Mouse (Mus musculus): ENCODE measurements around the gene Tnks1bp1.

The Tnks1bp1 gene

GRCm38 (mm10) chr2:85047596-85048167, at the start of gene Tnks1bp1:
Tnks1bp1 (plus strand) TSS chr2:85048022.
- peak; percentile 99 for DNase-seq

DNA sequence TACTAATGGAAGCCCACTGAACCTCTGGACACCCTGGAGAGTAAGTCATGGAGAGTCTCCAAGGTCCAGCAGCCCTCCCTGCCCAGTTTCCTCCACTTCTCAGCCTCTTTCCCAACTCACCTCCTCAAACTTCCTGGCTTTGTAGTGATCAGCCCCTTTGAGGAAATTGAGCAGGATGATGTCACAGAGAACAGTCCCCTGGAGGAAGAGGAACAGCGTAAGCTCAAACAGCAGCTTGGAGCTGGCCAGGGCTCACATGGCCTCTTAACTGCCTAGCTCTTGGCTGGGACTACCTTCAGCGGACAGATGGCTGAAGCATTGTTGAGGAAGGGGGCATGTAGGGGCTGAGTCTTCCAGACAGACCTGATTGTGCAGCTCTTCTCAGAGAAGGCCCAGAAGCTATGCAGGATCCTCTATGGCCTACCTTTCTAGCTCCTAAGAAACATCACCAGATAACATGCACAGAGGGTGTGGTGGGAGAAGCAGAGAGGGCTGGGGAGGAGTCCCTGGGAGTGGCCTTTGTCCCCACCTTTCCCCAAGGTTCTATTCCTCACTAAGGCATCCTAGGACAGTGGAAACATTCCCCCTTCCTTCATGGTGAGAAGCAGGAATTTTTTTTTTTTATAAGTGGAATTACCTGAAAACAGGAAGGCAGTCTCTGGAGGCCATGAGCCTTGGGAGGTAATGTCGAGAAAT, 48.2 kb upstream of the Tnks1bp1 start:
- peak in 1 of 2 experiments; percentile 2 for DNase-seq

- peak; percentile 20 to 57 for DNase-seq
Observed at GRCm38 (mm10) chr2:85001497-85001896, 46.3 kb upstream of the Tnks1bp1 start.

DNA sequence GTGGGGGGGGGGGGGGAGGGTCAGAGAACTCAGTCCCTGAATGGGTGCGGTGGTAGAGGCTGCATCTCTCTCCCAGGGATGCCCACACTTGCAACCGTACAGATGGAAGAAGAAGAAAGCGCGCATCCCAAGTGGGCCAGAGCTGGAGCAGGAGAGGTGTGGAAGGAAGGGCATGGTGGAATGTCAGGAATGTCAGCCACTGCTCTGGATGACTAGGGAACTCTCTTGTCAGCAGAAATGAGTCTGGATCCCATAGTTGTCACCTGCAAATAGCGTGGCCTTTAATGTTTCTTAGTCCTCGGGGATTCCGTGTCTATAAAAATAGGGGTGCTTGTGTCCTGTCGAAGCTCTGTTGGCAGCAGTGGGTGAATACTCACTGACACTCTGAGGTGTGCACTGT, 45.2 kb upstream of the Tnks1bp1 start:
- DNase-seq = no peak

DNA sequence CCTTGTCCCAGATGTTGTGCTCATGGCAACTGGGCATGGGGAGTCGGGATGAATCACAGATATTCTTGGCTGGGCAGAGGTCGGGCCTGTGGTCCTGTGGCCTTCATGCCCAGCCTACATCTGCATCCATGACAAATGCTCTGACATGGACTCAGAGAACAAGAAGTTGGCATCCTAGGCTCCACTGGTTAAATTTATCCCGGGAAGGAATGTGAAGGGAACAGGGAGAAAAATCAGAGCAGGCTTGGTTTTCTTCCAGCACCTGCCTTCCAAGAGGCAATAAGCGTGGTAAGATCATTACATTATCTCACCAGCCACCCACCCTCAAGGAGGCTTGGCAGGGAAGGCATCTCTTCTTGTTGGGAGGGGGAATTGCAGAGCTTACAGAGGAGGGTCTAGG, 43.5 kb upstream of the Tnks1bp1 start:
- DNase-seq = no peak

- no peak for DNase-seq
Observed at GRCm38 (mm10) chr2:85006600-85006999, 41.2 kb upstream of the Tnks1bp1 start.

DNA sequence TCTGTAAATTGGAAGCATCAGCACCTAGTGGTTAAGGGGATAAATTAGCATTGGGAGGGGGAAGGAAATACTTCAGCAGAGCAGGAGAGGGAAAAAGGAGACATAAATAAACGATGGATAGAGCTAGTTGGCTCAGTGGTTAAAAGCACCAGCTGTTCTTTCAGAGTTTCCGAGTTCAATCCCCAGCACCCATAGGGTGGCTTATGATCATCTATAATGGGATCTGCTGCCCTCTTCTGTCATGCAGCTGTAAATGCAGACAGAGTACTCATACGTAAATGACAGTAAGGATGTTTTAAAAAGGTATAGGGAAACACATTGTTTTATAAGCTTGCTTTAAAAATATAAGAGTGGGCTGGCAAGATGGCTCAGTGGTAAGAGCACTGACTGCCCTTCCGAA, 40.1 kb upstream of the Tnks1bp1 start:
- peak in 1 of 2 experiments; percentile 42 for DNase-seq

- DNase-seq = no peak
Observed at GRCm38 (mm10) chr2:85009212-85009611, 38.6 kb upstream of the Tnks1bp1 start.

DNA sequence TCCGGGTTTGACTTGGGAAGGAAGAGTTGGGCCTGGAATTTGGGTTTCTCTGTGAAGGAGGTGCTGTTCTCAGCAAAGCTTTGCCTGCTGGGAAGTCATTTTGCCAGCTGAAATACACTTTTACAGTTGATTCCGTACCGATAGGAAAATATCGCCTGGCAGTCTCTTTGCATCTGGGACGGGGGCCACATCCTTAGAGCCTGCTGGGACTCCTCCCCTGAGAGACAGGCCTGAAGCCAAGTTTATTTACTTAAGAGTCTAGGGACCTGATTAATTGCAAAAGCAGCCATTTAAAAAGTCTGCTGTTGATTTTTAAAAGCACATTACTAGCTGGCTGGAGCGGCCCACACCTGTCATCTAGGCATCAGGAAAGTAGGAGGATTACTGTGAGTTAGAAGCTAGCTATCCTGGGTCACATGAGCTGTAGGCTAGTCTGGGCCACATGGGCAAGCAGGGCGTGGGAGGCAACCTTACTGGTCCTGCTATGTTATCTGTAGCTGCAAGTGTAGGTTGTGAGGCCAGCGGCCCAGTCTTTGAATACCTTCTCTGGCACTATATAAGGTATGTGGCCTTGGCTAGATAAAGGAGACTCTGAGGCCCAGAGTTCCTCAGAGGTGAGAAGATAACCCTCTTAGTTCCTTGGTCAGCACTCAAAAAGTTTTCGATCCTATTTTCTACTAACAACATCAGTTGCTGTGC, 35.8 kb upstream of the Tnks1bp1 start:
- DNase-seq = no peak

DNA sequence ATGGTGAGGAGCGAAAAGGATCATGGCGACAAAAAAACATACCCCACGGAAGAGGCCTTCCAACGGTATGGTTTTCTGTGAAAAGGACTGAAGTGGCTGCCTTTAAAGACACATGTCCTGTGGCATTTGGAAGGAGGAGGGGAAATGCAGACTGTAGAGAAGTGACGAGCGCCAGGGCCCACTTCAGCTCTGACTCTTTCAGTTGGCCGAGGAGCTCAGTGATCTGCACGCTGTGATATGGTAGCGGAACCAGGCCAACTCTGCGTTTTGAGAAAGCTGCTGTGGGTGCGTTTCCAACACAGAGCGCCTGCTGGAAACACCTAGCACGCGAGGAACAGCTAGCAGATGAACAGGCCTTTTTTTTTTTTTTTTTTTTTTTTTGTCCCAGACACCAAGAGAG, 35.1 kb upstream of the Tnks1bp1 start:
- no peak for DNase-seq

DNA sequence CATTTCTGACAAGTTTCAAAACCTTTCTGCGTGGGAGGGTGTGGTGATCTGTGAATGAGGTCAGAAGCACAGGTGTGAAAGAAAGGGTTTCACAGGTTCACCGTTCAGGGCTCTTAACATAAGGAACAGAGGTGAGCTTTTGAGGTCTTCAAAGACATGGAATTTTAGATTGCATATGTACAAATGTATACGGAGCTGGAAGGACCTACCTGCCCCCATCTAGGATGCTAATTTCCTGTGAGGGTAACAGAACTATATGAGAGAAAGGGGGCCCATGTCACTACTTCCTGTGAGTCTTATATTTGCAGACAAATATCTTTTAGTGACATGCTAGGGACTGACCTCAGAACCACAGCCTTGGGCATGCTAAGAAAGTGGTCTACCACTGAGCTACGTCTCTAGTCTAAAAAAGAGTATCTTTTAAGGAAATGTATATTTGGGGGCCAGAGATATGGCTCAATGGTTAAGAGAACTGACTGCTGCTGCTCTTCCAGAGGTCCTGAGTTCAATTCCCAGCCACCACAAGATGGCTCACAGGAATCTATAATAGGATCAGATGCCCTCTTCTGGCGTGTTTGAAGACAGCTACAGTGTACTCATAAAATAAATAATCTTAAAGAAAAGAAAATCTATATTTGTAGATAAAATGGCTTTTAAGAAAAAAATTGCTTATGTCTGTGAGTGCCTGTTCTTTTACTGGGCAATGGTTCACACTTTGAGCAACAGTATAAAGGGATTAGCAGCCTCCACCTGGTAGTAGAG, 33.8 kb upstream of the Tnks1bp1 start:
- no peak for DNase-seq

DNA sequence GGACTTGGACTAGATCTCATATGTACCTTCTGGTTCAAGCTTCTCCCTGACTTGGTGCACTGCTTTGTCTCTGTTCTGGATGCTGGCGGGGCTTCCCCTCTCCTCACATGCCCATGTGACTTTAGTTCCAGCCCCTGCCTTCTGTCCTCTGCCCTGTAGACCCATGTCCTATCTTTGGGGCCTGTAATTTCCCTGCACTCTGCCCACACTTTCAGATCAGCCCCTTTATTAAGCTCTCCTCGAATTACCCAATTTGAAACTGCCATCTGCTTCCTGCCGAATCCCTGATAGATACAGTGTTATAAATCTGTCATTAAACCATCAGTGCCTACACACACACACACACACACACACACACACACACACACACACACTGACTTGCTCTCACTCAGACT, 33.2 kb upstream of the Tnks1bp1 start:
- no peak for DNase-seq

GRCm38 (mm10) chr2:85022043-85022442, 25.8 kb upstream of the Tnks1bp1 start:
- DNase-seq = peak in 1 of 2 experiments; percentile 48

- no peak for DNase-seq
Observed at GRCm38 (mm10) chr2:85026178-85026577, 21.6 kb upstream of the Tnks1bp1 start.

DNA sequence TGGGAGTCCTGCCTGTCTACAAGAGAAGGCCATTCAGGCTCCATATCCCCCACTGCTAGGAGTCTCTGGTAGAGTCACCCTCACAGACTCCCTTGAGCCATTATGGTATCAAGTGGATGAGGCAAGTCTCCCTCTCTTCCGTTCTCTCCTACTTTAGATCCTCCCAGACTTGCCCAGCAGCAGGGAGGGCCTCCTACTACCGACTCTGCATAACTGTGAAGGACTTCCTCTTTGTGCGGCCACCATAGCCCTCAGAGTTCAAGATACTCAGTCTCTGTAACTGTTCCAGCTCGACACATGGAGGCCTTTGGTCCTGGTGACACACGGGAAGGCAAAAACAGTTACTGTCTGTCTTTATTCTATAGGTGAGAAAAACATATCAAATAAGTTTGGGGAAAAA, 20.5 kb upstream of the Tnks1bp1 start:
- DNase-seq = no peak

DNA sequence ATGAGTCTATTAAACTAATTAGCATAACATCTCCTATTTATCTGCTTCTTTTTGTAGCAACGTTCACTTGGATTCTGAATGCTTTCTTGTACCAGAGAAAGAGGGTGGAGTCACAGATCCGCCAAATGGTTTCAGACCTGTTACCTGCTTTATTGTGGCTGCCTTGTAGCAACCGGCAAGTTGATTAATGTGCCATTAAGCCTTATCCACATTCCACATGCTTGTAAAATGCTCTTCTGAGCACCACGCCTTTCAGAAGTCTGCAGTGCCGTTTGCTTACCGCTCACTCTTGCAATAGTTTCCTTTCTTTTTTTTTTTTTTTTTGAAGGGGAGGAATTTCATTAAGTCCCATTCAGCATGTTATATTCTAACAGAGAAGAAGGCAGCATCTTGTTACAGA, 17.9 kb upstream of the Tnks1bp1 start:
- DNase-seq = no peak

DNA sequence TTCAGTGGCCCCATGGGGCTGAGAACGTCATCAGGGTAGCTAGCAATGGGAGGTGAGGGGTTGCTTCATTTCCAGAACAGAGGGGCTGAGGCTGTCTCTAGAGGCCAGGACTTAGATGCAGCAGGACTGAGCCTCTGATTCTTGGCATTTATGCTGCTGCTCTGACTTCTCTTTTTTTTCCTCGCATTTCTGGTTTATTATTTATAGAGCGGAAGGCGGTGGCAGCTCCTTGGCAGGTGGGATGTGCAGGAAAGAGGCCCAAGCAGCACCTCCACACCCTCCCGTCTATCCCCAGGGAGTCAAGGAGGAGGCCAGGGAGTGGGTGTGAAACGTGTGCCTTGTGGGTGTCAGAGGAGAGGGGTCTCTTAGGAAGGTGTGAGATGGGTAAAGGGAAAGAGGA, 16.8 kb upstream of the Tnks1bp1 start:
- DNase-seq = no peak

GRCm38 (mm10) chr2:85033121-85033520, 14.7 kb upstream of the Tnks1bp1 start:
- no peak for DNase-seq

- no peak for DNase-seq
Observed at GRCm38 (mm10) chr2:85034169-85034568, 13.7 kb upstream of the Tnks1bp1 start.

GRCm38 (mm10) chr2:85036507-85037046, 11.2 kb upstream of the Tnks1bp1 start:
- no peak for DNase-seq

DNA sequence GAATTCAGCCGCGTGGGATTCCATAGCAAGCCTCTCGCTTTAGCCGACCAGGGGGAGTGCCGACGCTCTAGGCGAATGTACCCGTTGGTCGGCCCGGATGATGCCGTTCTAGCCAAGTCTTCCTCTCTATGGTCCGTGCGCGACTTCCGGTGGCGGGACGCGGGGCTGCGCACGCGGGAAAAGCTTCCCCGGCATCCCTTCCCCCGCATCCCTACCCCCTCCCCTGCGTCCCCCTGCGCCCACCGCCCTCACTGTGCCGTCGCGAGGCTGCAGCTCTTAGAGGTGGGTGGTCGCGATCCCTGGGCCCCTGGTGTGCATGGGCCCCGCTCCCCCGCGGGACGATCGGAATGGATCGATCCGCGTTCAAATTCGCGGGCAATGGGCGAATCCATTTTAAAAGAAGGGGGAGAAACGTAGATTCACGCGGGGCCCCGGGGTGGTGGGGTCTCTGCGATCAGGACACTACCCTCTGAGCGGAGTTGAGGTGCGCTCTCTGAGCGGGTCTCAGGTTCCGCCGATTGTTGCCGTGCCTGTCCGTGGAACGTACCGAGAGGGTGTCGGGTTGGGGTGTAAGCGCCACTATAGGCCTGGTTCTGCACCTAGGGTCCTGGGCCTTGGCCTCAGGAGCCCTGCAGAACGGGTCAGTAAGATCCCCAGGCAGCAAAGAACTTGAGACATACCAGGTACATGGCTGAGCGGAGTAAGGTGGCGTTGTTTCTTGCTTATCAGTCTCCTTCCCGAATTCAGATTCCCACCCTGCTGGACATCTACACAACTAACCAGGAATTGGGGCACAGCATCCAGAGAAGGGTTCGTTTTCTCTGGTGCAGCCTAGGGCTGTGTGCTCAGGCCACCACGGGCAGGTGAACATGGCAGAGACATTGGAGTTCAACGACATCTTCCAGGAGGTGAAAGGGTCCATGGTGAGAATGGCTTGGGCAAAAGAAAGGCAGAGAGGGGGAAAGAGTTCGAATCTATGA, 10.5 kb upstream of the Tnks1bp1 start, which contains the start of the genes Ssrp1 and P2rx3:
Gene Ssrp1, plus strand, starts transcription at position 188 of the 980 bp plus-strand sequence.
Gene P2rx3, minus strand, starts transcription at position 416 of the 980 bp plus-strand sequence.
- peak; percentile 91 to 95 for DNase-seq

- DNase-seq = no peak
Observed at GRCm38 (mm10) chr2:85038336-85038735, 9.5 kb upstream of the Tnks1bp1 start.
